Mouse (Mus musculus): Measurements from ENCODE around the gene Cavin1. TPM values are rescaled to one million over a fixed set of nuclear protein-coding genes. Genes with fewer than 3 reads are reported as not detected.
"Not testable (repeated sequence)": the region's sequence is repeated elsewhere in the genome, so short reads cannot be mapped to it uniquely, and the experiment has no call there.

Gene Cavin1
- 61.0 and 64.2 TPM in 2 replicates for polyA plus RNA-seq (2015; fragmentation: Nextera tagmentation; extraction: Ambion mirVana)

GRCm38 (mm10) chr11:100970557-100970937 lies at the start of gene Cavin1:
TSS of gene Cavin1 (minus strand) at chr11:100970887.
- no peak for DNase-seq (ENCODE audit: low spot score)

DNA sequence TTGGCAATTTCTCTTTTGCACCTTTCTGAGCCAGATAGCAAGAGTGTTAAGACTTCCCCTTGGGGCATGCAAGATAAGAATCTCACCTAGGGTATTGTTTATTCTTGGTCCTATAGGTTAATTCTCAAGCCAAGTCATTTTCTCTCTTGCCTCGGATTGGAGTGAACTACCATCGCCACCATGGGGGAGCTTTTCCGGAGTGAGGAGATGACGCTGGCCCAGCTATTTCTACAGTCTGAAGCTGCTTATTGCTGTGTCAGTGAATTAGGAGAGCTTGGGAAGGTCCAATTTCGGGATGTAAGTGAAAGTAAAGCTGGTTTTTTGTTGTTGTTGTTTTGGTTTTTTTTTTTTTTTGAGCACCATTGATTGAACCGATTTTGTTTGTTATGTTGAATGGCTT lies 41.0 kb upstream of the Cavin1 start:
- DNase-seq (ENCODE audit: low spot score) = no peak

DNA sequence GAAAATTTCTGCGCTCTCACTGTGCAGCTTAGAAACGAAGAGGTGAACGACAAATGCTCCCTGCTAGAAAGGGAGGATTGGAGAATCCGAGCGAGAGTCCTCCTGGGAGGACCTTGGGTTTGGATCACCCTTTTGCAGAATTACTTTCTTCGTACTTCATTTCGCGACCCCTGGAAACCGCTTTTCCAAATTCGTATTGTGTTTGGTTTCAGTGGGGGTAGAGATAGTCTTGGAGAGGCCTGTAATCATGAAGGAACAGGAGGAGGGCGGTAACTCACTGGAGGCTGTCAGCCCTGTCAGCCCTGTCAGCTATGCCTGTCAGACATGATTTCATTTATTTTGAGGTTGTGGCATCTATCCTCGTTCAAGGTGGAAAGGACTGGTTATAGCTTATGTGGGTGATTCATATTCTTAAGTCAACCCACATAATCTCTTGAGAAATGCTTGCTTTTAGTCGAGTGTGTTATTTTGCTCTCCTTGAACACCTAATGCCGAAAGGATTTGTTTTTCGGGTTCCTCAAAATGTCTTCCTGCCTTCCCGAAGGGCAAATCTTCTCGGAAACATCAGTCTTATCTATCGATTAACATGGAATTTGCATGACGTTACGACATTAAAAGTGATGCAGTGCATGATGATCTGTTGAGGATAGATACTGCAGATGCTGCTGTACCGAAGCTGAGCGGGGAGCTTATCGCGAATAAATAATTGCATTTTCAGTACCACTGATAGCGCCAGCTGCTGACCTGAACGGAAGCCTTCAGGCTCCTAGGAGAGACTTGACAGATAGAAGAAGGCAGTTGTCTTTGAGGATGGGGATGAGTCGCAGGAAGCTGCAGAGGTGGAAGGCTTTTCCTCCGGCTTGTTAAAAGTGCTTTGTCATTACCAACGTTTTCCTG lies 39.4 kb upstream of the Cavin1 start:
- no peak for DNase-seq (ENCODE audit: low spot score)

DNA sequence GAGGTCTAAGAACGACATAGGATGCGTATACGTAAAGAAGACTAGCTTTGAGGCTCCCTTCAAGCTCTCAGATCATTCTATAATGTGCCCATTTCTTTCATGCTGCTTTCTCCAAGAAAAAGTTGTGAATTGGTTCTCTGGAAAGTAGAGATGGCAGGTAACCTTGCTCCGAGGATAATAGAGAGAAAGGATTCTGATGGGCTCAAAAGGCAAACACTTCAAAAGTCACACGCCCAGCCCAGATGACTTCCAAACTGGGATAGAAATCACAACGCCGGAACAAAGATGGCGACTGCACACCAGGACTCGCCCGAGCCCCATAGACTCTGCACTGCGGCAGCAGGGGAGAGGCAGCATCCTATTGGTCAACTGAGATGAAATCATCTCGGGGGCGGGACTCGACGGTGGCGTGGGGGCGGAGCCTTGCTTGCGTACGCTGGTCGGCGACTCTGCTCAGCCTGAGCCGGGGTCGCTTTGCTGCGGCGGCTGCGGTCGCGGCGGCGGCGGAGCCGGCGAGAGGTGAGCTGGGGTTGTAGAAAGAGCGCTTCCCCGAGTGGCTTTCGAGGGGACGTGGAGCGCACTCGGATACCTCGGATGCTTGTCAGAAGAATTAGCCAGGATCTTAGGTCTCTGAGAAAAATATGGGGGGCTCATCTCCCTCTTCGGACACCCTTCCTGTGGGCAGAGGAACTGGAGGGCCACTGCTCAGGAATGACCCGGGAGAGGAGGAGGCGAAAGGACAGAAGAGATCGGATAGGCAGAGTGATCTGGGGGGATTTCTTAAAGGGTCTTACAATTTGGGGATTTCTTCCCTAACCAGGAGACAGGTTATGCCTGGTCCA lies 38.6 kb upstream of the Cavin1 start, which contains the start of gene Atp6v0a1:
Gene Atp6v0a1, plus strand, starts transcription at position 407 of the 842 bp plus-strand sequence.
- DNase-seq (ENCODE audit: low spot score) = peak; percentile 93

DNA sequence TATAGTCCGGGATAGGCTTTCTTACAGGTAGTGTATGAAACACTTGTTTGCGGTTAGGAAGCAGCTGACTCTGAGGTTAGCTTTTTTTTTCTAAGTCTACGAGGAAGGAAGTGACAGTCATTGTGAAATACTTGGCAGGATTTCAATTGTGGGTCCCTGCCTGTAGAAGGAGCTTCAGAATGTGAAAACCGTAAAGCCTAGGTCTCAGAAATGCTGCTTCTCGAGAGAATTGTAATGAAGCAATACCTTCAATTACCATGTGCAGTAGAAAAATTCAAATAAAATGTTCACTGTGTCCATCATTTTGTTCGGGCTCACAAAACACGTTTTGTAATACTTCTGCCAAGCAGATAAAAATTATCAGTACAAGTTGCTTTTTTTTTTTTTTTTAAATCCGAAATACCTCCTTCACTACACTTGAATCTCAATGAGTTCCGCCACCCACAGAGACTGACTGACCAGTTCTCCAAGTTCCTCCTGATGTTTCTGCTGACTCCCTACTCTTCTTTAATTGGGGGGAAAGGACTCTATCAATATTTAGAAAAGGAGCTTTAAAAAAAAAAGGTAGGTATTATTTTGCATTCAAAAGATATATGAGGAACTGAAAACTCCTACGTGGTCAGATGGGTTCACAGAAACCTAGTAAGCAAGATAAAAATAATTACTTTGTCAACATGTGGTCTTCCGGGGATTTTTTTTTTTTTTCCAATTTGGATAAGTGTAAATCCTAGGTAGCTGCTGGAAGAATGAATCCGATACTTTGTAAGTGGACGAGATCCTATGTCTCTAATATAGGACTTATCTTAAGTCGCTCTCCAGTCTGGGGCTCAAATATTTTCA lies 37.7 kb upstream of the Cavin1 start:
- DNase-seq (ENCODE audit: low spot score) = peak; percentile 85

DNA sequence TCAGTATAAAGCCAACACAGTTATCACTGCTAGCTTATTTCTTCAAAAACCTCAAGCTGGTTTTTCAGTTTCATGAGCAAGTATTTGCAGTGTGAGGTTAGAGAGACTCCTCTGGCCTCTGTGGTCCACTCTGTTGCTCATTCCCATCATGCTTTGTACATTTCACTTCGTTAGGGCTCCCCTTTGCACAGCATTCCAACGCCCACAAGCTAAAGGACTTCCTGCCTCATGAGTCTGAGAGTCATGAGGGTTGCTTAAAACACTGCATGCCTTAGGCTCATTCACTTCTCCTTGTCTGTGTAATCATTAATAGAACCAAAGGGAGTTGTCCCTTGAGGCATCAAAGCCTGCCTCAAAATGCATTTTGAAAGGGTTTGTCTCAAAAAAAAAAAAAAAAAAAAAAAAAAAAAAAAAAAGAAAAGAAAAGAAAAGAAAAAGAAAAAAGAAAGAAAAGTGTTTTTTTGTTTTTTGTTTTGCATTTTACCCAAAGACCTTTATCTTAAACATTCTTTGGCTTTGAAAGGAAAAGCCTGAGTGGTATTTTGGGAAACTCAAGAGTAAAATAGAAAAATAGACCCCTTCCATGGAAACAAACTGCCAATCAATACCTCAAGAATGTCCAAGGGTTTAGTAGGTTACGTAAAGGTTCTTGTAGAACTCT lies 32.5 kb upstream of the Cavin1 start:
- no peak for DNase-seq (ENCODE audit: low spot score)

- not testable (repeated sequence) for DNase-seq (ENCODE audit: low spot score)
Observed at GRCm38 (mm10) chr11:101001875-101002552, 31.3 kb upstream of the Cavin1 start.

- DNase-seq (ENCODE audit: low spot score) = no peak
Observed at GRCm38 (mm10) chr11:100999254-100999653, 28.6 kb upstream of the Cavin1 start.

DNA sequence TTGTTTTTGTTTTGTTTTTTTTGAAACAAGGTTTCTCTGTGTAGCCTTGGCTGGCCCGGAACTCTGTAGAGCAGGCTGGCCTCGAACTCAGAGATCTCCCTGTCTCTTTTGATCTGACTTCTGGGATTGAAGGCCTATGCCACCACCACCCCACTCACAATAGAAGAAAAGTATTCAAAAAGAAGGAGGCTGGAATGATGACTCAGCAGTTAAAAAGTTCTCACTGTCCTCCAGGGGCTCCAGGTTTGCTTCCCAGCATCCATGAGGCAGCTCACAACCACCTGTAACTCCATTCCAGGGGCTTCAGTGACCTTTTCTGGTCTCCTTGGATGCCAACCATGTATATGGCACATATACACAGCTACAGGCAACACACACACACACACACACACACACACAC lies 28.1 kb upstream of the Cavin1 start:
- no peak for DNase-seq (ENCODE audit: low spot score)

DNA sequence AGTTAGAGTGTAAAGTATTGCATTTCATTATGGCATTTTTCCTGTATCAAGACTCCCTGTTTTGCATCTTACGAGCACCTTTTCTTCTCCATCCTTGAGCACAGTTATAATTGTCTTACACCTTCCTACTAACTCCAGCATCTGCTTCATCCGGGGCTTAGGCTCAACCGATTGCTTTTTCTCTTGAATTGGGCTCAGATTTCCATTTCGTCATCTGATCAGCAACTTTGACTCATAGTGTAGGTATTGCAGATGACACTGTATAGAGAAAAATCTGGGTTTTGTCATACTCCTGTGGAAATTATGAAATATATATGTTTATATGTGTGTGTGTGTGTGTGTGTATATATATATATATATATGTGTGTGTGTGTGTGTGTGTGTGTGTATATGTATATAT lies 25.8 kb upstream of the Cavin1 start:
- DNase-seq (ENCODE audit: low spot score) = no peak

GRCm38 (mm10) chr11:100994655-100995054 lies 24.0 kb upstream of the Cavin1 start:
- no peak for DNase-seq (ENCODE audit: low spot score)

DNA sequence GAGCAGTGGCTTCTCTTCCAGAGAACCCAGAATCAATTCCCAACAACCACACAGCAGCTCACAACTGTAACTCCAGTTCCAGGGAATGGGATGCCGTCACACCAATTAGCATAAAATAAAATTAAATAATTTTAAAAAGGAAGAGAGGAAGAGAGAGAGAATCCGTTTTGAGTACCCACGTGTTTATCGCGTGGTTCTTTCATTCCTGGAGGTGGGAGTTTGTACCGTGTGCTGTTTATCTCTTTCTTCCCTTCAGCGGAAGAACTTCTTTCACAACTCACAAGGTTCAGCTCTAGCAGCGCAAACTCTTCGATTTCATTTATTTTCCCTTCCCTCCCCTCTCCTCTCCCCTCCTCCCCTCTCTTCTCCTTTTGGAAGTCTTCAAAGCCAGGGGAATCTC lies 23.5 kb upstream of the Cavin1 start:
- DNase-seq (ENCODE audit: low spot score) = no peak

- no peak for DNase-seq (ENCODE audit: low spot score)
Observed at GRCm38 (mm10) chr11:100993437-100993836, 22.8 kb upstream of the Cavin1 start.

GRCm38 (mm10) chr11:100991027-100991534 lies 20.4 kb upstream of the Cavin1 start:
- no peak for DNase-seq (ENCODE audit: low spot score)

DNA sequence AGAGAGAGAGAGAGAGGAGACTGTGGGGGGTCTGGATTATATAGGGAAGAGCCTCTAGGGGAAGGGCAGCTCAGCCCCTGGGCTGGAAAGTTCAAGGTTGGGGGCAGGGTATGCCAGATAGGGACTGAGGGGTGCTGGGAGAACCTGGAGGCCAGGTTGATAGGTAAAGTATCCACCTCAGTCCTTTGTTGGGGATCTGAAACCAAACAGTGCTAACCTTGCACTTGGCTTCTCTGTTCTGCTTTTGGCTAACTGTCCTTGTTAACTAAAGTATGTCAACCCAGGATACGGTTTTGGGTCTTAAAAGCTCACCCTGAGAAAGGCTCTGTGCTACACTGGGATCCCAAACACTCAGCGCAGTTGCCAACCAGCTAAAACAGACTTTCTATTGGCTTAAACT lies 19.0 kb upstream of the Cavin1 start:
- DNase-seq (ENCODE audit: low spot score) = no peak

GRCm38 (mm10) chr11:100988674-100989073 lies 18.0 kb upstream of the Cavin1 start:
- no peak for DNase-seq (ENCODE audit: low spot score)

GRCm38 (mm10) chr11:100985607-100986006 lies 14.9 kb upstream of the Cavin1 start:
- peak; percentile 14 for DNase-seq (ENCODE audit: low spot score)

GRCm38 (mm10) chr11:100983778-100984131 lies 13.1 kb upstream of the Cavin1 start:
- DNase-seq (ENCODE audit: low spot score) = no peak

- DNase-seq (ENCODE audit: low spot score) = peak; percentile 82
Observed at GRCm38 (mm10) chr11:100983125-100983777, 12.6 kb upstream of the Cavin1 start.
